Mouse (Mus musculus): ENCODE measurements around the gene Ephb6. TPM values are rescaled to one million over a fixed set of nuclear protein-coding genes. Genes with fewer than 3 reads are reported as not detected.

The Ephb6 gene
- total RNA-seq (2023) = under 1 TPM in 1 of 2 experiments, not detected in 1; 0.22 TPM

DNA sequence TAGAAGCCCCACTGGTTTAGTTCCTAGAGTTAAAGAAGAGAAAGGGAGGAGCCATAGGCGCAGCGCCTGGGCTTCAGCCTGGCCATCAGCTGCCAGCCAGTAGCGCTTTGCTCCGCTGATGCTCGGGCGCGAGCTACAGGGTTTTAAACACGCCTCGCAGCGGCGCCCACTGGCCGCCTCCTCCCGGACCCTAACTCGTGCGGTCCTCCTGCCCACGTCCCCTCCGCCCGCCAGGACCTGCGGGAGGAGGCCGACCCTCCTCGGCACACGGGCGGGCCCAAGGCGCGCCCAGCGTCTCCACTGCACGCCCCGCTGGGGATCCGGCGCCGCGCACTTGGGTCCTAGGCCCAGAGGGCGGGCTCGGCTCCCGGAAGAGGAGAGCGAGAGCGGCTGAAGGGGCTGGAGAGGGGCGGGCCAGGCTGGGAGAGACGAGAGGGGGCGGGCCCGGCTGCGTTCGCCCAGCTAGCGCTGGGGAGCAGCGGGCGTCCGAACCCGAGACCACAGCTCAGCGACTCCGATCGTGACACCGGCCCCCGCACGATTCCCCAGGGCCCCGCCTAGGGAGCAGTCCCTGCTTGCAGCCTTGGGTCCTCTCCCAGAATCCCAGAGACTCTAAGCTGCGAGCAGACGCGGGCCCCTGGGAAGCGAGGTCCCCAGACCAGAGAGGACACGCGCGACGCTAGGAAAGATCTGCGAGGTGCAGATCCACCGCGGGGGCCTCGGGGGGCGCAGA lies at the start of gene Ephb6:
Gene Ephb6 (plus strand): TSS at position 422 of the 733 bp plus-strand sequence.

DNA sequence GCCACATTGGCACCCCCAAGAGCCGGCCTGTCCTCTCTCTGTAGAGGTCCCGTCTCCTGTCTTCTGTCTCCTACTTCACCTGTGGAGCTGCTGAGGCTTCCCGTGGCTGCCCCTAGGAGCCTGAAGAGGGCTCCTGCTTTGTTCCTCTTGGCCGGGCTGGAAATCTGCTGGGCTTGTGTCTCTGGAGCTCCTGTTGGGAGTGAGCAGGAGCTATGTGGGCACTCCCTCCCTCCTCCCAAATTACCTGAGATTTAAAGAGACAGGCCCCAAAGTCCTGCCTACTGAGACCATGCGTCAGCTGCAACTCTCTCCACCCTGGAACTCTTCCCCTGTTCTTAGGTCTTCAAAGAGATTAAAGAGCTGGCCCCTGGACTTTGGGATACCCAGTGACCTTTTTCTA lies 30.9 kb downstream of the Ephb6 start, which contains the start of gene Trpv6:
Gene Trpv6 (minus strand): TSS at position 228 of the 400 bp plus-strand sequence.

Other genes with a start within 250 kb of the Ephb6 start
- not detected for gene Prss3, start 227.8 kb upstream of the Ephb6 start, total RNA-seq (2023)
- not detected for gene Gm5771, start 213.1 kb upstream of the Ephb6 start, total RNA-seq (2023)
- gene Gm10334, start 159.3 kb upstream of the Ephb6 start, total RNA-seq (2023) = not detected
- not detected for gene Prss1, start 146.6 kb upstream of the Ephb6 start, total RNA-seq (2023)
- gene Prss2, start 83.7 kb upstream of the Ephb6 start, total RNA-seq (2023) = not detected
- gene Trpv6, start 30.9 kb downstream of the Ephb6 start, total RNA-seq (2023) = not detected
- not detected for gene Trpv5, start 75.3 kb downstream of the Ephb6 start, total RNA-seq (2023)
- gene Llcfc1, start 78.9 kb downstream of the Ephb6 start, total RNA-seq (2023) = not detected
- gene Kel, start 98.9 kb downstream of the Ephb6 start, total RNA-seq (2023) = 10 to 100 TPM in 1 of 2 experiments, 1 to 10 TPM in 1; 7.2 to 28.9 TPM
- gene Olfr459, start 169.7 kb downstream of the Ephb6 start, total RNA-seq (2023) = not detected
- gene Pip, start 242.1 kb downstream of the Ephb6 start, total RNA-seq (2023) = not detected
- not detected for gene Sval2, start 247.5 kb downstream of the Ephb6 start, total RNA-seq (2023)